In the genomic region with DNA sequence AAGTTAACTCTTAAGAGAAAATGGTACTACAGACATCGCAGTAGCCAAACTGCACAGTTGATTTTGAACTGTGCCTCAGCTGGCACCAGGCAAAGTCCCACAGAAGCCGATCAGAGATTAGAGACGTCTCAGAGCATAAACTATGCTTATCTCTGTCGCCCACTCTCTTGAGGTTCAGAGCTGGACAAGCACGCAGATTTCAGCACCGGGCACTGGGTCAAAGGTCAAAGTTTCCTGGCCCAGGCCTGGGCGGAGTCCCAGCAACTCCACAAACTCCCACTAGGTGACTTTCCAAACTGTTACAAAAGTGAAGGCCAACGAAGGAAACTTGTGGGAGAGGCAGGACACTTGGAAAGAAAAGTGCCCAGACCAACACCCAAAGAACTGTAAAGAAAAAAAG, we compare ENCODE assay signal across 8 mouse cellular contexts. TPM values are rescaled to one million over a fixed set of nuclear protein-coding genes. Genes with fewer than 3 reads are reported as not detected.
DNase-seq lines count a peak whose midpoint lies in the region; ATAC-seq and TF ChIP-seq lines count a peak whose summit lies in the region.

No protein-coding gene starts in this region.

- H3K27me3 ChIP-seq in lung, embryonic 14.5 days (ENCODE audit: insufficient read depth, low read length), result no peaks in the 10 kb centered on the region

- peak overlapping the region; percentile 63 for H3K9ac ChIP-seq in lung, embryonic 14.5 days

- peak; percentile 48; the same call in 1 of the 2 replicates for TF ChIP-seq CTCF in lung, embryonic 14.5 days (IDR thresholded peaks at IDR 0.05; ENCODE audit: low read depth)

- peak; percentile 56 for ATAC-seq in common myeloid progenitor, adult 5-6 weeks (replicated peaks; ENCODE audit: low read depth, poor library complexity, severe bottlenecking)
- peak; percentile 31 for ATAC-seq in lung, embryonic 14.5 days (ENCODE audit: insufficient read depth)

- H3K4me3 ChIP-seq in lung, embryonic 14.5 days (ENCODE audit: low read depth, low read length), result peak overlapping the region; percentile 69

- peaks cover 4% of the 10 kb centered on the region; the same call in 1 of the 2 replicates for H3K36me3 ChIP-seq in lung, embryonic 14.5 days (ENCODE audit: insufficient read depth)

- DNase-seq in R1 (ENCODE audit: low read depth, low spot score), result peak; percentile 91
- peak; percentile 71 to 75 for DNase-seq in heart, adult 18-20 months
- DNase-seq in kidney, adult 11 months, result peak; percentile 85
- peak; percentile 79 for DNase-seq in lung, embryonic 14.5 days
- DNase-seq in ovary, postnatal 36 days (ENCODE audit: low spot score), result peak; percentile 58
- no peak for DNase-seq in right cerebral cortex, adult 18-20 months
- no peak for DNase-seq in left cerebral cortex, adult 18-20 months (ENCODE audit: low spot score in 2 of 2)

- H3K4me2 ChIP-seq in lung, embryonic 14.5 days, result peak overlapping the region; percentile 85

- peaks cover 2% of the 10 kb centered on the region for H3K4me1 ChIP-seq in lung, embryonic 14.5 days (ENCODE audit: insufficient read depth)

- 4% methylated on average over 8 of the region's 8 CpGs for WGBS in lung, embryonic 14.5 days

- no peaks in the 10 kb centered on the region for H3K9me3 ChIP-seq in lung, embryonic 14.5 days (ENCODE audit: low read depth, low read length)

- H3K27ac ChIP-seq in lung, embryonic 14.5 days (ENCODE audit: low read depth), result peak overlapping the region; percentile 74

RNA-seq across cellular contexts. Expression of a gene that starts 0.7 kb away (rescaled TPM):
- 49.8 and 64.4 TPM in 2 replicates for total RNA-seq in common myeloid progenitor, adult 5-6 weeks (2017)
- 100 to 1,000 TPM; 762 to 848 TPM for total RNA-seq in heart, adult 18-20 months (2021)
- 113 and 115 TPM in 2 replicates for polyA plus RNA-seq in lung, embryonic 14.5 days (2014; fragmentation: Nextera tagmentation; extraction: Ambion mirVana)
- 10 to 100 TPM; 18.7 to 20.3 TPM for total RNA-seq in left cerebral cortex, adult 18-20 months (2021)

RNA-seq across cellular contexts. Expression of a gene that starts 31.9 kb away (rescaled TPM):
- total RNA-seq in common myeloid progenitor, adult 5-6 weeks (2017), result 0.23 and 0.24 TPM in 2 replicates
- total RNA-seq in heart, adult 18-20 months (2021), result 10 to 100 TPM; 31.5 to 32.9 TPM
- 1.9 TPM in 2 replicates for polyA plus RNA-seq in lung, embryonic 14.5 days (2014; fragmentation: Nextera tagmentation; extraction: Ambion mirVana)
- 10 to 100 TPM; 15.9 to 17.0 TPM for total RNA-seq in left cerebral cortex, adult 18-20 months (2021)

Comparison
In these comparisons a context has a peak if more than half of its experiments do, and no peak if none do; other contexts are left out.
1. DNase-seq: peak in R1 (single experiment), heart, adult 18-20 months (2 of 2), kidney, adult 11 months (single experiment), lung, embryonic 14.5 days (single experiment) and ovary, postnatal 36 days (single experiment); none in right cerebral cortex, adult 18-20 months (single experiment) and left cerebral cortex, adult 18-20 months (0 of 2).
2. RNA of a gene that starts 0.7 kb away (total RNA-seq): 762 to 848 TPM in heart, adult 18-20 months; 49.8 to 64.4 TPM in common myeloid progenitor, adult 5-6 weeks and 18.7 to 20.3 TPM in left cerebral cortex, adult 18-20 months; every median in the first group is over 10 times any median in the second.
3. RNA of a gene that starts 31.9 kb away (total RNA-seq): 31.5 to 32.9 TPM in heart, adult 18-20 months and 15.9 to 17.0 TPM in left cerebral cortex, adult 18-20 months; 0.23 to 0.24 TPM in common myeloid progenitor, adult 5-6 weeks; every median in the first group is over 10 times any median in the second.